Mouse (Mus musculus) liver, embryonic 14.5 days (tissue): Measurements from ENCODE around the gene Ash1l. TPM values are rescaled to one million over a fixed set of nuclear protein-coding genes. Genes with fewer than 3 reads are reported as not detected.
"Not testable (repeated sequence)": the region's sequence is repeated elsewhere in the genome, so short reads cannot be mapped to it uniquely, and the experiment has no call there.

Experiments
- ATAC-seq: fragments of 200-750 bp; cut with Nextera tagmentation; 2 replicates; pipeline ENCODE4 v1.8.0; 2017; ENCODE audit warnings: moderate number of reproducible peaks, mild to moderate bottlenecking, moderate library complexity; ENCODE audit not compliant: insufficient read depth
- DNase-seq, 3 experiments: peaks; one replicate each; pipeline ENCODE4 v3.0.0-alpha.2; 2012 to 2013; ENCODE audit warnings: low read depth in 3 of 3, low spot score in 3 of 3
- H3K27ac ChIP-seq: fragments of 300-500 bp; sonication (generic); 2 replicates; pipeline ENCODE4 v1.5.1; 2014; ENCODE audit warnings: moderate library complexity, mild to moderate bottlenecking, control low read depth, inconsistent platforms
- H3K27me3 ChIP-seq: fragments of 300-500 bp; sonication (generic); 2 replicates; pipeline ENCODE4 v1.6.1; 2014; ENCODE audit warnings: mild to moderate bottlenecking, low read length, moderate library complexity; ENCODE audit not compliant: control insufficient read depth, insufficient read depth
- H3K36me3 ChIP-seq: fragments of 300-500 bp; sonication (generic); replicated peaks from 2 replicates; pipeline ENCODE4 v1.6.1; 2014; ENCODE audit warnings: low read depth; ENCODE audit not compliant: control insufficient read depth, insufficient read depth
- H3K4me1 ChIP-seq, 2 experiments: fragments of 200-500 bp in 1 of 2; fragments of 300-500 bp in 1 of 2; sonication (generic) in 1 of 2; replicated peaks; 2 replicates each; pipeline ENCODE4 v1.6.1; 2012 to 2014; ENCODE audit warnings: antibody characterized with exemption in 1 of 2, inconsistent platforms in 1 of 2, low read length in 1 of 2; ENCODE audit not compliant: control insufficient read depth in 2 of 2, insufficient read depth in 2 of 2
- H3K4me2 ChIP-seq: fragments of 300-500 bp; sonication (generic); 2 replicates; pipeline ENCODE4 v1.6.1; 2014; ENCODE audit warnings: low read depth, mild to moderate bottlenecking, control low read depth, moderate library complexity
- H3K4me3 ChIP-seq, 2 experiments: fragments of 200-500 bp in 1 of 2; fragments of 300-500 bp in 1 of 2; sonication (generic) in 1 of 2; 2 replicates each; pipeline ENCODE4 v1.5.1; 2012 to 2014; ENCODE audit warnings: low read depth in 2 of 2, low read length in 2 of 2, mild to moderate bottlenecking in 2 of 2, control low read depth in 1 of 2, inconsistent platforms in 1 of 2, moderate library complexity in 1 of 2; ENCODE audit not compliant: insufficient read depth in 1 of 2
- H3K9ac ChIP-seq: fragments of 300-500 bp; sonication (generic); replicated peaks from 2 replicates; pipeline ENCODE4 v1.6.1; 2014; ENCODE audit warnings: mild to moderate bottlenecking, control low read depth, moderate library complexity
- H3K9me3 ChIP-seq: fragments of 300-500 bp; sonication (generic); 2 replicates; pipeline ENCODE4 v1.6.1; 2016; ENCODE audit warnings: low read length, mixed read lengths; ENCODE audit not compliant: control insufficient read depth
- CTCF ChIP-seq: IDR thresholded peaks from 2 replicates; pipeline ENCODE4 v1.5.1; 2016; ENCODE audit warnings: antibody characterized with exemption, low read depth, control low read depth
- EP300 ChIP-seq: IDR thresholded peaks from 2 replicates; pipeline ENCODE4 v1.6.1; 2016; ENCODE audit warnings: antibody characterized with exemption, low read depth
- WGBS: fragments of 180-500 bp; shearing (Covaris S2); extraction: QIAGEN DNeasy Blood & Tissue Kit; methylation state at CpG from one replicate; pipeline ENCODE4 v1.1.7; 2014; ENCODE audit not compliant: insufficient replicate concordance; 5-methylcytosine and 5-hydroxymethylcytosine counted together
- polyA plus RNA-seq, 2 experiments: library from polyadenylated mRNA; depleted of rRNA in 1 of 2; stranded (reverse) in 1 of 2; unstranded in 1 of 2; fragments of >200 nt; fragmentation: Nextera tagmentation in 1 of 2; extraction: Ambion mirVana in 1 of 2; gene quantifications; 2 replicates each; pipeline versions ENCODE4 v1.2.1 to v1.2.3; 2012 to 2014

Ash1l gene
- polyA plus RNA-seq, 2 experiments: 3.2 to 3.6 TPM

DNA sequence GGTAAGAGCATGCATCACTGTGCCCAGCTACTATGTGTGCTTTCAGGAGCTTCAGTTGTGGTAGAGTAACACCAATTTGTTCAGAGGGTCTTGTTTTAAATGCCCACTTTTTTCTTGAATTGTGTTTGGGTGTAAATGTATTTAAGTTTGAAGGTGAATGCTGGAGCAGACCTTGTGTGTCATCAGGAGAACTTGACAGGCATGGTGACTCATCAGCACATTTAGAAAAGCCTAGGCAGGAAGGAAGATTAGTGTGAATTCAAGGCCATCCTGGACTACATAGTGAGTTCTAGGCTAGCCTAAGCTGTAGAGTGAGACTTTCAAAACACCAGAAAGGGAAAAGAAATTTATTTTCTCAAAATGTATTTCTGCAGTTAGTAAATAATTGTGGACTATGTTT lies 3.3 kb downstream of the Ash1l start:
- peaks cover 20 to 24% of the 10 kb centered on the region in 2 experiments for H3K4me1 ChIP-seq
- no peak overlapping the region; the same call in 1 of the 2 replicates for H3K27ac ChIP-seq
- ATAC-seq (no peak), DNase-seq (no peak)
- no peaks in the 10 kb centered on the region for H3K36me3 ChIP-seq
- H3K9ac ChIP-seq: no peak overlapping the region
- no peak overlapping the region for H3K4me2 ChIP-seq
- no peaks in the 10 kb centered on the region for H3K9me3 ChIP-seq
- TF ChIP-seq CTCF: no peak
- no peak for TF ChIP-seq EP300
- H3K27me3 ChIP-seq: no peaks in the 10 kb centered on the region
- no peak overlapping the region for H3K4me3 ChIP-seq

DNA sequence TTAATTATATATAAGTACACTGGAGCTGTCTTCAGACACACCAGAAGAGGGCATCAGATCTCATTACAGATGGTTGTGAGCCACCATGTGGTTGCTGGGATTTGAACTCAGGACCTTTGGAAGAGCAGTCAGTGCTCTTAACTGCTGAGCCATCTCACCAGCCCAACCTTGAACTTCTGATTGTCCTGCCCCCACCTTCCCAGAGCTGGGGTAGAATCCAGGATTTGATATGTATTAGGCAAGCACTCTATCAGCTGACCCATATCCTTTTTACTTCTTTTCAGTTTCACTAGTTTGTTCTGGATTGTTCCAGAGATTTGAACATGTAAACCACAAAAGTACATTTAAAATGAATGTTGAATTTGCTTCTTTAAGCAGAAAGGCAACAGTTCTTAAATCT lies 12.8 kb downstream of the Ash1l start:
- not testable (repeated sequence) for H3K27me3 ChIP-seq, H3K4me3 ChIP-seq, H3K9ac ChIP-seq, H3K4me2 ChIP-seq, H3K4me1 ChIP-seq, DNase-seq, ATAC-seq, H3K27ac ChIP-seq, H3K9me3 ChIP-seq
- peaks cover 14% of the 10 kb centered on the region for H3K36me3 ChIP-seq

DNA sequence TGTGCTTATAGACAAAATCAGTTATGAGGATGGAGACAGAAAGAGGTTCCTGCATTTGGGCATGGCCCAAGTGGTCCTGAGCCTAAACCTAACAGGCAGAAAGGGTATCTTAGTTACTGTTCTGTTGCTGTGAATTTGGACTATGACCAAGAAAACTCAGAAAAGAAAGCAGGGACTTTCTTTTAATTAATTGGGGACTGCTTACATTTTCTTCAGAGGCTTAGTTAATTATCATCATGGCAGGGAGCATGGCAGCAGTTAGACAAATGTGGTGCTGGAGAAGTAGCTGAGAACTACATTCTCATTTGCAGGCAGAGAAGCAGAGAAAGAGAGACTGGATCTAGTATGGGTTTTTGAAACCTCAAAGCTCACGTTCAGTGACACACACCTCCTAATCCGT lies 24.6 kb downstream of the Ash1l start:
- Histone ChIP-seq H3K9ac (no peak overlapping the region), H3K4me1 (no peaks in the 10 kb centered on the region), H3K4me2 (no peak overlapping the region), H3K4me3 (no peak overlapping the region), H3K36me3 (peaks cover 4% of the 10 kb centered on the region), H3K27me3 (no peaks in the 10 kb centered on the region), H3K9me3 (no peaks in the 10 kb centered on the region), H3K27ac (no peak overlapping the region)
- no peak for ATAC-seq
- TF ChIP-seq EP300: no peak
- no peak for DNase-seq
- 83% methylated on average over 2 of the region's 2 CpGs for WGBS

DNA sequence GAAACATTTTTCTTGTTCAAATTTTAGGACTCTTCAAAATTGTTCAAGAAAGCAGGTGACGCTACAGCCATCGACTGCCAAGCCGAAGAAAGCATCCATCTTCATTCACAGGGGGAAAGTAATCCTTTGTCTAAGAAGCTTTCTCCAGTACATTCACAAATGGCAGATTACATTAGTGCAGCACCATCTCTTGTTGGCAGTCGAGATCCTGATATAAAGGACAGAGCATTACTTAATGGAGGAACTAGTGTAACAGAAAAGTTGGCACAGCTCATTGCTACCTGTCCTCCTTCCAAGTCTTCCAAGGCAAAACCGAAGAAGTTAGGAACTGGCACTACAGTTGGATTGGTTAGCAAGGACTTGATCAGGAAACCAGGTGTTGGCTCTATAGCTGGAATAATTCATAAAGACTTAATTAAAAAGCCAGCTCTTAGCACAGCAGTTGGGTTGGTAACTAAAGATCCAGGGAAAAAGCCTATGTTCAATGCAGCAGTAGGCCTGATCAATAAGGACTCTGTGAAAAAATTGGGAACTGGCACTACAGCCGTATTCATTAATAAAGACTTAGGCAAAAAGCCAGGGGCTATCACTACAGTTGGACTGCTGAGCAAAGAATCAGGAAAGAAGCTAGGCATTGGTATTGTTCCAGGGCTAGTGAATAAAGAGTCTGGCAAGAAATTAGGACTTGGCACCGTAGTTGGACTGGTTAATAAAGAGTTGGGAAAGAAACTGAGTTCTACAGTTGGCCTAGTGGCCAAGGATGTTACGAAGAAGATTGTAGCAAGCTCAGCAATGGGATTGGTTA lies 31.0 kb downstream of the Ash1l start:
- no peak for DNase-seq
- 87% methylated on average over 8 of the region's 8 CpGs for WGBS

DNA sequence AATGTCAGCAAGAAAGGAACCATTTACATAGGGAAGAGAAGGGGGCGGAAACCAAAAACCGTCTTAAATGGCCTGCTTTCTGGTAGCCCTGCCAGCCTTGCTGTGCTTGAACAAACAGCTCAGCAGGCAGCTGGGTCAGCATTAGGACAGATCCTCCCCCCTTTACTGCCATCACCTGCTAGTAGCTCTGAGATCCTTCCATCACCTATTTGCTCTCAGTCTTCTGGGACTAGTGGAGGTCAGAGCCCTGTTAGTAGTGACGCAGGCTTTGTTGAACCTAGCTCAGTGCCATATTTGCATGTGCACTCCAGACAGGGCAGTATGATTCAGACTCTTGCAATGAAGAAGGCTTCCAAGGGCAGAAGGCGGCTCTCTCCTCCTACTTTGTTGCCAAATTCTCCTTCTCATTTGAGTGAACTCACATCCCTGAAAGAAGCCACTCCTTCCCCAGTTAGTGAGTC lies 33.5 kb downstream of the Ash1l start:
- TF ChIP-seq EP300: no peak
- TF ChIP-seq CTCF: no peak

More for the DNA sequence above, 31.0 kb downstream of the Ash1l start:
- H3K27me3 ChIP-seq: no peaks in the 10 kb centered on the region
- H3K9me3 ChIP-seq: no peaks in the 10 kb centered on the region
- H3K36me3 ChIP-seq: peaks cover 33% of the 10 kb centered on the region
- H3K4me3 ChIP-seq: no peak overlapping the region
- H3K27ac ChIP-seq: no peak overlapping the region
- H3K9ac ChIP-seq: no peak overlapping the region
- no peak for TF ChIP-seq EP300
- no peak for TF ChIP-seq CTCF
- no peak overlapping the region for H3K4me2 ChIP-seq
- no peaks in the 10 kb centered on the region for H3K4me1 ChIP-seq
- no peak for ATAC-seq

More for the DNA sequence above, 33.5 kb downstream of the Ash1l start:
- H3K27me3 ChIP-seq: no peaks in the 10 kb centered on the region
- no peak overlapping the region for H3K9ac ChIP-seq
- 77% methylated on average over 4 of the region's 4 CpGs for WGBS
- peaks cover 33% of the 10 kb centered on the region for H3K36me3 ChIP-seq
- ATAC-seq (no peak), DNase-seq (no peak)
- H3K27ac ChIP-seq: no peak overlapping the region
- no peaks in the 10 kb centered on the region for H3K9me3 ChIP-seq
- no peak overlapping the region for H3K4me2 ChIP-seq
- no peak overlapping the region for H3K4me3 ChIP-seq
- no peaks in the 10 kb centered on the region for H3K4me1 ChIP-seq
